Mouse (Mus musculus): Measurements from ENCODE around the gene Mtrf1.
"Not testable (repeated sequence)": the region's sequence is repeated elsewhere in the genome, so short reads cannot be mapped to it uniquely, and the experiment has no call there.

The Mtrf1 gene

GRCm38 (mm10) chr14:79445055-79445620, 47.6 kb downstream of the Mtrf1 start:
- DNase-seq (ENCODE audit: low read depth) = no peak

- DNase-seq (ENCODE audit: low read depth) = peak; percentile 89
Measured at GRCm38 (mm10) chr14:79451681-79452590, 54.4 kb downstream of the Mtrf1 start, which contains the start of gene Kbtbd6. TSS of gene Kbtbd6 (plus strand) at chr14:79451835.

GRCm38 (mm10) chr14:79452591-79452934, 55.0 kb downstream of the Mtrf1 start:
- not testable (repeated sequence) for DNase-seq (ENCODE audit: low read depth)

- no peak for DNase-seq (ENCODE audit: low read depth)
Measured at GRCm38 (mm10) chr14:79460401-79460800, 62.8 kb downstream of the Mtrf1 start.

GRCm38 (mm10) chr14:79460988-79461387, 63.4 kb downstream of the Mtrf1 start:
- DNase-seq (ENCODE audit: low read depth) = no peak

- DNase-seq (ENCODE audit: low read depth) = no peak
Measured at GRCm38 (mm10) chr14:79465623-79466022, 68.1 kb downstream of the Mtrf1 start.

GRCm38 (mm10) chr14:79467621-79468020, 70.0 kb downstream of the Mtrf1 start:
- DNase-seq (ENCODE audit: low read depth) = no peak
